Mouse (Mus musculus) left cerebral cortex, postnatal 10 days (tissue): ENCODE measurements at regions not wholly inside any gene's neighbourhood (a gene's known extent, or its start where the extent isn't known, plus 50 kb on each side); places are given as distances from the start of the nearest gene placed in this dataset.
"Not testable (repeated sequence)": the region's sequence is repeated elsewhere in the genome, so short reads cannot be mapped to it uniquely, and the experiment has no call there.

ENCODE experiments used
- DNase-seq, 2 experiments: peaks; one replicate each; pipeline ENCODE4 v3.0.0; 2021 to 2022; ENCODE audit warnings: low spot score in 2 of 2, mixed read lengths in 1 of 2; ENCODE audit errors: extremely low spot score in 1 of 2
- intact Hi-C: fragments of 180-260 bp; cut with DNase I; formaldehyde crosslinking; loops from one replicate; pipeline ENCODE4 v1.15.1; 2025

- no peak for DNase-seq
- intact Hi-C loops = no loop called here
Observed at GRCm38 (mm10) chr11:114501869-114502540, 166.3 kb upstream of the Rpl38 start.

- no peak for DNase-seq
- intact Hi-C loops = no loop called here
Observed at GRCm38 (mm10) chr11:114500416-114500815, 167.9 kb upstream of the Rpl38 start.

- intact Hi-C loops = no loop called here
- DNase-seq = no peak
Observed at GRCm38 (mm10) chr11:114499665-114500064, 168.7 kb upstream of the Rpl38 start.

GRCm38 (mm10) chr11:114495520-114495921 is 172.8 kb upstream of the Rpl38 start:
- DNase-seq = peak; percentile 42 to 61
- intact Hi-C loops = no loop called here

- intact Hi-C loops = no loop called here
- no peak for DNase-seq
Observed at GRCm38 (mm10) chr11:114486455-114486854, 181.9 kb upstream of the Rpl38 start.

- DNase-seq = no peak
- intact Hi-C loops = no loop called here
Observed at GRCm38 (mm10) chr11:114485429-114485828, 182.9 kb upstream of the Rpl38 start.

GRCm38 (mm10) chr11:114484668-114484953 is 183.7 kb upstream of the Rpl38 start:
- intact Hi-C loops = no loop called here
- no peak for DNase-seq

- no peak for DNase-seq
- intact Hi-C loops = no loop called here
Observed at GRCm38 (mm10) chr11:114483823-114484667, 184.3 kb upstream of the Rpl38 start.

GRCm38 (mm10) chr11:114483350-114483749 is 185.0 kb upstream of the Rpl38 start:
- DNase-seq, intact Hi-C loops: not testable (repeated sequence)

GRCm38 (mm10) chr11:114482070-114482469 is 186.3 kb upstream of the Rpl38 start:
- intact Hi-C loops = no loop called here

GRCm38 (mm10) chr11:114481037-114481436 is 187.3 kb upstream of the Rpl38 start:
- DNase-seq = no peak
- intact Hi-C loops = no loop called here

More at GRCm38 (mm10) chr11:114482070-114482469, 186.3 kb upstream of the Rpl38 start:
- DNase-seq = no peak

- DNase-seq = no peak
Observed at GRCm38 (mm10) chr11:114480119-114480540, 188.2 kb upstream of the Rpl38 start.

GRCm38 (mm10) chr11:114478736-114479135 is 189.6 kb upstream of the Rpl38 start:
- no peak for DNase-seq
- intact Hi-C loops = no loop called here

More at GRCm38 (mm10) chr11:114480119-114480540, 188.2 kb upstream of the Rpl38 start:
- intact Hi-C loops = no loop called here

GRCm38 (mm10) chr11:114477365-114477764 is 191.0 kb upstream of the Rpl38 start:
- no peak for DNase-seq
- intact Hi-C loops = no loop called here

- peak in 1 of 2 experiments; percentile 27 for DNase-seq
- intact Hi-C loops = no loop called here
Observed at GRCm38 (mm10) chr11:114472501-114473260, 195.6 kb upstream of the Rpl38 start.

- intact Hi-C loops = no loop called here
- peak; percentile 70 to 89 for DNase-seq
Observed at GRCm38 (mm10) chr11:114468394-114468793, 199.9 kb upstream of the Rpl38 start.

GRCm38 (mm10) chr11:114467803-114468202 is 200.5 kb upstream of the Rpl38 start:
- intact Hi-C loops = no loop called here
- peak; percentile 56 to 60 for DNase-seq

- intact Hi-C loops = no loop called here
Observed at GRCm38 (mm10) chr11:114465486-114465885, 202.8 kb upstream of the Rpl38 start.

GRCm38 (mm10) chr11:114462755-114463374 is 205.5 kb upstream of the Rpl38 start:
- intact Hi-C loops = no loop called here
- DNase-seq = peak in 1 of 2 experiments; percentile 63

More at GRCm38 (mm10) chr11:114465486-114465885, 202.8 kb upstream of the Rpl38 start:
- no peak for DNase-seq
